Mouse (Mus musculus) kidney, adult 2 months (tissue): ENCODE measurements around the gene Colq.

Experiments
- CTCF ChIP-seq: fragments of 200-500 bp; conservative IDR thresholded peaks from 2 replicates; pipeline ENCODE4 v1.5.1; 2011; ENCODE audit warnings: low read depth, mild to moderate bottlenecking, control low read depth, low read length, moderate library complexity, mixed read lengths; ENCODE audit not compliant: insufficient read depth, insufficient read length
- POLR2A ChIP-seq: fragments of 200-500 bp; IDR thresholded peaks from one replicate; pipeline ENCODE4 v1.6.1; 2011; ENCODE audit warnings: low read depth, low read length, control low read depth

DNA sequence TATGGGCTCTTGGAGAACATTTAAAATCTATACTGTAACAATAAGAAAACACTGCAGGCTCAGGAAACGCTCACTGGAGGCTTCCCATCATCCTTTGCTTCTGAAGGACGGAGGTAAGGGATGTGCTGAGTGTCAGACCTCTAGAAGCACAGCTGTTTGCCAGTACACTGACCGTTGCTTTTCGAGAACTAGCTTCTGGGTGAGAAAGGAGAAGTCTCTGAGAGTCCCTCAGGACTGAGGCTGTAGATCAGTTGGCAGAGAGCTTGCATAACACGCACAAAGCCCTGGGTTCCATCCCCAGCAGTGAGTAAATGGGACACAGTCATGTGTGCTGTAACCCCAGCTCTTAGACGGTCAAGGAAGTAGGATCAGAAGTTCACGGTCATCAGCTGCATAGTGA lies 5.3 kb upstream of the Colq start:
- no peak for TF ChIP-seq POLR2A
- TF ChIP-seq CTCF: no peak
